Mouse (Mus musculus) hindbrain, postnatal 0 days (tissue): ENCODE data around the gene Dtx3l. TPM values are rescaled to one million over a fixed set of nuclear protein-coding genes. Genes with fewer than 3 reads are reported as not detected.

Experiments
- ATAC-seq: fragments of 200-750 bp; cut with Nextera tagmentation; 2 replicates; pipeline ENCODE4 v1.8.0; 2017; ENCODE audit warnings: mild to moderate bottlenecking, moderate TSS enrichment, moderate library complexity
- DNase-seq: peaks from one replicate; pipeline ENCODE4 v3.0.0-alpha.2; 2015; ENCODE audit warnings: low spot score
- H3K27ac ChIP-seq: fragments of 300-500 bp; sonication (generic); 2 replicates; pipeline ENCODE4 v1.5.1; 2014; ENCODE audit warnings: mild to moderate bottlenecking
- H3K27me3 ChIP-seq: fragments of 300-500 bp; sonication (generic); 2 replicates; pipeline ENCODE4 v1.6.1; 2014; ENCODE audit warnings: low read length, mixed read lengths; ENCODE audit not compliant: insufficient read depth
- H3K36me3 ChIP-seq: fragments of 300-500 bp; sonication (generic); 2 replicates; pipeline ENCODE4 v1.6.1; 2014; ENCODE audit warnings: low read length, mixed read lengths; ENCODE audit not compliant: insufficient read depth
- H3K4me1 ChIP-seq: fragments of 300-500 bp; sonication (generic); 2 replicates; pipeline ENCODE4 v1.6.1; 2014; ENCODE audit warnings: antibody characterized with exemption, low read length, mixed read lengths; ENCODE audit not compliant: insufficient read depth
- H3K4me2 ChIP-seq: fragments of 300-500 bp; sonication (generic); 2 replicates; pipeline ENCODE4 v1.6.1; 2014; ENCODE audit warnings: low read depth, mild to moderate bottlenecking, low read length, moderate library complexity, mixed read lengths
- H3K4me3 ChIP-seq: fragments of 300-500 bp; sonication (generic); 2 replicates; pipeline ENCODE4 v1.5.1; 2014; ENCODE audit warnings: low read length
- H3K9ac ChIP-seq: fragments of 300-500 bp; sonication (generic); replicated peaks from 2 replicates; pipeline ENCODE4 v1.6.1; 2014; ENCODE audit warnings: mild to moderate bottlenecking, low read length, moderate library complexity, mixed read lengths
- H3K9me3 ChIP-seq: fragments of 300-500 bp; sonication (generic); 2 replicates; pipeline ENCODE4 v1.6.1; 2016; ENCODE audit warnings: low read length, mixed read lengths
- CTCF ChIP-seq: IDR thresholded peaks from 2 replicates; pipeline ENCODE4 v1.5.1; 2016; ENCODE audit warnings: antibody characterized with exemption, control low read depth, low read depth
- WGBS: fragments of 180-500 bp; shearing (Covaris S2); extraction: QIAGEN DNeasy Blood & Tissue Kit; methylation state at CpG from one replicate; pipeline ENCODE4 v1.1.7; 2014; 5-methylcytosine and 5-hydroxymethylcytosine counted together
- polyA plus RNA-seq: library from polyadenylated mRNA; unstranded; fragments of >200 nt; fragmentation: Nextera tagmentation; extraction: Ambion mirVana; gene quantifications from 2 replicates; pipeline ENCODE4 v1.2.1, GENCODE M21; 2015
- total RNA-seq: library from RNA; depleted of rRNA; stranded (reverse); fragments of >200 nt; gene quantifications from 2 replicates; pipeline ENCODE4 v1.2.3, GENCODE M21; 2014

The Dtx3l gene
- total and polyA plus RNA-seq, 2 experiments from 2014 or later, result 1.2 to 2.5 TPM

GRCm38 (mm10) chr16:35932179-35933055, 6.5 kb downstream of the Dtx3l start:
- Histone ChIP-seq H3K4me3 (no peak overlapping the region), H3K27me3 (no peaks in the 10 kb centered on the region), H3K9me3 (no peaks in the 10 kb centered on the region), H3K4me1 (no peaks in the 10 kb centered on the region), H3K4me2 (no peak overlapping the region), H3K27ac (no peak overlapping the region), H3K9ac (no peak overlapping the region), H3K36me3 (no peaks in the 10 kb centered on the region)
- TF ChIP-seq CTCF, result no peak
- ATAC-seq (no peak), DNase-seq (no peak)
- WGBS, result 88% methylated on average over 19 of the region's 19 CpGs

- Histone ChIP-seq H3K4me3 (no peak overlapping the region), H3K36me3 (no peaks in the 10 kb centered on the region), H3K27ac (no peak overlapping the region), H3K9me3 (no peaks in the 10 kb centered on the region), H3K9ac (no peak overlapping the region), H3K27me3 (no peaks in the 10 kb centered on the region), H3K4me2 (no peak overlapping the region), H3K4me1 (no peaks in the 10 kb centered on the region)
- TF ChIP-seq CTCF, result no peak
- 94% methylated on average over 5 of the region's 5 CpGs for WGBS
- ATAC-seq (no peak), DNase-seq (no peak)
These were observed 14.6 kb downstream of the Dtx3l start for GRCm38 (mm10) chr16:35924341-35924740.

- H3K4me3 ChIP-seq, result no peak overlapping the region
- 77% methylated on average over 7 of the region's 7 CpGs for WGBS
- TF ChIP-seq CTCF, result no peak
These were observed 15.3 kb downstream of the Dtx3l start for GRCm38 (mm10) chr16:35923546-35924198.

GRCm38 (mm10) chr16:35922301-35922895, 16.6 kb downstream of the Dtx3l start:
- WGBS, result 80% methylated on average over 3 of the region's 3 CpGs
- no peaks in the 10 kb centered on the region for H3K4me1 ChIP-seq
- H3K4me3 ChIP-seq, result no peak overlapping the region
- no peaks in the 10 kb centered on the region for H3K36me3 ChIP-seq
- no peak for DNase-seq
- no peak overlapping the region for H3K4me2 ChIP-seq
- H3K27ac ChIP-seq, result no peak overlapping the region
- H3K27me3 ChIP-seq, result no peaks in the 10 kb centered on the region
- no peak for TF ChIP-seq CTCF
- ATAC-seq, result no peak
- H3K9me3 ChIP-seq, result no peaks in the 10 kb centered on the region
- no peak overlapping the region for H3K9ac ChIP-seq

More at GRCm38 (mm10) chr16:35923546-35924198, 15.3 kb downstream of the Dtx3l start:
- H3K9me3 ChIP-seq, result no peaks in the 10 kb centered on the region
- H3K4me1 ChIP-seq, result no peaks in the 10 kb centered on the region
- no peaks in the 10 kb centered on the region for H3K27me3 ChIP-seq
- no peak overlapping the region for H3K27ac ChIP-seq
- no peak overlapping the region for H3K4me2 ChIP-seq
- ATAC-seq (no peak), DNase-seq (no peak)
- H3K9ac ChIP-seq, result no peak overlapping the region
- H3K36me3 ChIP-seq, result no peaks in the 10 kb centered on the region

- DNase-seq, result no peak
- Histone ChIP-seq H3K9ac (no peak overlapping the region), H3K27ac (no peak overlapping the region), H3K4me2 (no peak overlapping the region), H3K4me1 (no peaks in the 10 kb centered on the region), H3K4me3 (no peak overlapping the region), H3K36me3 (no peaks in the 10 kb centered on the region), H3K27me3 (no peaks in the 10 kb centered on the region), H3K9me3 (no peaks in the 10 kb centered on the region)
- no peak for TF ChIP-seq CTCF
- no peak for ATAC-seq
- 95% methylated on average over 2 of the region's 2 CpGs for WGBS
These were observed 17.2 kb downstream of the Dtx3l start for GRCm38 (mm10) chr16:35921676-35922235.

GRCm38 (mm10) chr16:35918721-35919543, 20.0 kb downstream of the Dtx3l start:
- H3K4me3 ChIP-seq, result no peak overlapping the region
- DNase-seq, result no peak
- H3K4me2 ChIP-seq, result no peak overlapping the region
- H3K27me3 ChIP-seq, result no peaks in the 10 kb centered on the region
- no peaks in the 10 kb centered on the region for H3K36me3 ChIP-seq
- no peak overlapping the region for H3K27ac ChIP-seq
- TF ChIP-seq CTCF, result no peak
- H3K9me3 ChIP-seq, result no peaks in the 10 kb centered on the region
- no peak for ATAC-seq
- H3K4me1 ChIP-seq, result no peaks in the 10 kb centered on the region
- WGBS, result 84% methylated on average over 6 of the region's 6 CpGs
- no peak overlapping the region for H3K9ac ChIP-seq
